Comparison of ENCODE assay signal across 29 mouse cellular contexts in genomic region chr13:36893762-36894161, GRCm38 (mm10).
DNase-seq lines count a peak whose midpoint lies in the region; ATAC-seq and TF ChIP-seq lines count a peak whose summit lies in the region.
"Had no signal": no experiment of that assay in that cellular context is flagged by ENCODE, and none has a peak within 500 bp of the region (broad histone marks: within the 10 kb centered on the region; RNA-seq: fewer than 3 reads in every experiment).

No protein-coding gene starts in this region.

- DNase-seq in heart, adult 11 months, result peak; percentile 58
- DNase-seq in heart, adult 9 months (ENCODE audit: low spot score in 2 of 2), result no peak
- peak; percentile 47 to 58 for DNase-seq in right cerebral cortex, adult 2 months (ENCODE audit: low spot score in 2 of 2)
- no peak for DNase-seq in right cerebral cortex, postnatal 4 days
- peak in 1 of 2 experiments; percentile 41 for DNase-seq in left cerebral cortex, adult 2 months (ENCODE audit: extremely low spot score in 1 of 2, low spot score in 2 of 2)
- DNase-seq in right cerebral cortex, postnatal 36 days (ENCODE audit: low spot score in 2 of 2), result peak; percentile 22 to 72
- no peak for DNase-seq in gastrocnemius, postnatal 25 days
- DNase-seq: adrenal gland, postnatal 10 days; cerebellum, adult 11 months; cerebellum, adult 9-10 months; cerebellum, postnatal 36 days; embryo, embryonic 11 days; gastrocnemius, postnatal 10 days; heart, postnatal 36 days; kidney, adult 2 months; lung, embryonic 14.5 days; lung, postnatal 14 days had no signal

- intact Hi-C loops in left cerebral cortex, adult 2 months (cut with DNase I), result loop anchor here (1.0 to 5.0 kb wide), 7 partner anchors 101 to 463 kb away; no protein-coding TSS in a partner anchor

- H3K4me3 ChIP-seq in left cerebral cortex, adult 2 months, result no peak overlapping the region
- H3K4me3 ChIP-seq: embryonic facial prominence, embryonic 12.5 days; hindbrain, embryonic 12.5 days; intestine, embryonic 15.5 days; limb, embryonic 12.5 days; liver, embryonic 15.5 days; myocyte; neural tube, embryonic 13.5 days had no signal

- no peak for ATAC-seq in monocyte, adult 5-6 weeks (replicated peaks; ENCODE audit: insufficient number of reproducible peaks, low FRiP score, low TSS enrichment, poor library complexity, severe bottlenecking)
- ATAC-seq: forebrain, embryonic 14.5 days; hindbrain, postnatal 0 days; intestine, embryonic 15.5 days; midbrain, embryonic 16.5 days had no signal

- peak overlapping the region; percentile 85 for H3K27ac ChIP-seq in left cerebral cortex, adult 2 months
- H3K27ac ChIP-seq: embryonic facial prominence, embryonic 12.5 days; hindbrain, embryonic 12.5 days; hindbrain, postnatal 0 days; intestine, embryonic 15.5 days; kidney, postnatal 0 days; limb, embryonic 12.5 days; liver, embryonic 15.5 days; neural tube, embryonic 13.5 days had no signal

- no peak for TF ChIP-seq CTCF in left cerebral cortex, adult 2 months (IDR thresholded peaks at IDR 0.05)

Comparison
In these comparisons a context has a peak if more than half of its experiments do, and no peak if none do; other contexts are left out.
1. DNase-seq: peak in heart, adult 11 months (single experiment), right cerebral cortex, adult 2 months (2 of 2) and right cerebral cortex, postnatal 36 days (2 of 2); none in heart, adult 9 months (0 of 2), right cerebral cortex, postnatal 4 days (single experiment) and gastrocnemius, postnatal 25 days (single experiment).